Mouse (Mus musculus): ENCODE measurements around the gene Syde1. TPM values are rescaled to one million over a fixed set of nuclear protein-coding genes. Genes with fewer than 3 reads are reported as not detected.

The Syde1 gene
- total RNA-seq, 2 experiments from 2014 or later: 5.0 to 5.2 TPM

DNA sequence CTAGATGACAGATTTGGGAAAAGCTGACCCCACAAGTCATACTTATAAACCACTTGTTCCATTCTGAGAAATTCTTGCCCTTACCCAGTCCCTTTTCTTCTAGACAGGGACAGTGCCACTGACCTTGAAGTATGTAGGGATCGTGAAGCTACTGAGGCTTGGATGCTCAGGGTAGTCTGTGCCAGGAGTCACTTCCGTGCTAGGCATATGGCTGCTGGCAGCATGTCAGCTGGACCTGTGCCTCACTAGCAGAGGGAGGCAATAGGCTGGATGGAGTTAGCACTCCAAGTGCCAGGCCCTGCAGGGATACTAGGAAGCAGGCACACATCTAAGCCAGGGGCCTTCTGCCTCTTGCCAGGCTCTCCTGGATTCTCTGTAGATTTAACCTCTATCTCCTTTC, 16.1 kb downstream of the Syde1 start:
- DNase-seq: peak; percentile 30 to 61

DNA sequence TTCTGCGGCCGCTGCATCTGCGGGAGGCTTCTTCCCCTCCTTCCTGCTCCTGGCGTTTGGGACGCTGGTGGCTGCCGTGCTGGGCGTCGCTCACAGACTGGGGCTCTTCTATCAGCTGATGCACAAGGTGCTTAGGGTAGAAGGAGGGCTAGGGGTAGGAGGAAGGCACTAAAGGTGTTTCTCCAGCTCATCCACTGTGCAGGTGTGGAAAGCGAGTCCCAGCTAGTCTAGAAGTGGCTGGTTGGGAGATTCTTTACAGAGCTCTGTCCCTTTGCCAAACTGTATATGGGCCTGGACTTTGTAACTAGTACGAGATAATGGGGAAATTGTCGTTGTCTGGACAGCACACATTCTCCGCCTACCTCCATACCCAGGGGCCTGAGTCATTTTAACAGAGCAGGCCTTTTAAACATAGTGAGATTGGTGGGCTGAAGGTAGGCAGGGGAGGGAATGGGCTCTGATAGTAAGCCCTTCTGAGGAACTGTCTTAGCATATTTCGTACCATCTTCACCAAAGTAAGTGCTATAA, 16.6 kb downstream of the Syde1 start:
- no peak for DNase-seq

DNA sequence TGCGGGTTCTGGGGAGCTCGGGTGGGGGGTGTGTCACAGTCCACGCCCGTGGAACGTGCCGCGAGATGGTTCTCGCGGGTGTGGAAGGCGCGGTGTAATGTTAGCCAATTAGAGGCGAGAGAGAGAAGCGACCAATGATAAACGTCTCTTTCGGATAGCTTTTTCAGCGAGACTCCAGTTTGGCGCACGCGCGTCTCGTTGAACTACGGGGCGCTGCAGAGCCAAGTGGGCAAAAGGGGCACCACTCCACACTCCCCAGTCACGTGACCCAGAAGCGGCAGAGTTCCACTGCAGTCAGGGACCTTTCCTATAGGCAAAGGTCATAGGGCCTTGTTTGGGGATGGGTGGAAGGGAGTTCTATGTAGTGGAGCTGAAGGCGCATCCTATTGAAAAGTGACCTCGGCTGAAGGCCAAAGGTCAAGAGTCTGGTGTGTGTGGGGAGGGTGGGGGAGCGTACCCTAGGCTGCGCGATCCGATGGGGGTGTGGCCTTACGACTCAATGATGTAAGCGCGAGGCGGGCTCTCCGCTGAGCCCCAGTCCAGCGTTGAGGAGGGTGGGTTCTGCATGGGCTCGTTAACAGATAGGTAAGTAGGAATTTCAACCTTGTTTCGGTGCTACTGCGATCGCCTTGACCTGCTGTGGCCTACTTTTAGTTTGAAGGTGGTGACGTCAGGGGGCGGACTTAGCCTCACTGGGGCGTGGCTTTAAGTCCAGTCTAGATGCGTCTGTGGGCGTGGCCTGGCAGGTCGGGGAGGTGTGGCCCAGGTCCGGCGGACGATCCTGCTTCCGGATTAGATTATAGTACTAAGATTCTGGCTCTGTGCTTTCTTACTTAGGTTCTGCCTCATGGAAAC, 17.3 kb downstream of the Syde1 start, which contains the start of gene Ilvbl:
Ilvbl (plus strand) TSS at position 97 of the 855 bp plus-strand sequence.
- DNase-seq: peak; percentile 88 to 89

DNA sequence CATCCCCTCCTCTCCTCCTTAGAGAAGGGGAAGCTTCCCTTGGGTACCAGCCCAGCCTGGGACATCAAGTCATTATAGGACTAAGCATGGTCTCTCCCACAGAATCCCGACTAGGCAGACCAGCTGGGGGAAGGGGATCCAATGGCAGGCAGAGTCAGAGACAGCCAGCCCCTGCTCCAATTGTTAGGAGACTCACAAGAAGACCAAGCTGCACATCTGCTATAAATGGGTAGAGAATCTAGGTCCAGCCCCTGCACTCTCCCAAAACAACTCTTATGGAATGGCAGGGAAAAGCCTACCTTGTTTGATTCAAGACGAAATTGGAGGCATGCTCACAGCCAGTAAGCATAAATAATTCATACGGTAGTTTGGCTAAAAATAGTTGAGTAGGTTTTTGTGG, 18.5 kb downstream of the Syde1 start:
- no peak for DNase-seq

DNA sequence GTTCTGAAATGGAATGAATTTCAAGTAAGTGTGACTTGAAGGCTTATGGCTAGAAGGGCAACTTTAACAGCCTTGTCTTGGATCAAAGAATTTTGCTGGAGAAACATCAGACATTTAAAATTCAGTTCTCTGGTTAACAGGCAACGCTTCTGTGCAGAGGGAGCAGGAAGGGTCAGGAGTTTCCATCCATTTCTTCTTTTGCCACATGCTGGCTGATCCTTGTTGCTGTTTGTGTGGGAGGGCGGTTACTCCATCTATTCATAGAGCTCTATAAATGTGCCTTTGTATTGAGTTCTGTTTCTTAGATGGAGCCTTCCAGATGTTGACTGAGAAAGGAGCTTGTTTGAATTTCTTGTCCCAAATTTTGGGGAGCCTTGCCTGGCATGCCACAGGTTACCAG, 20.9 kb downstream of the Syde1 start:
- no peak for DNase-seq

DNA sequence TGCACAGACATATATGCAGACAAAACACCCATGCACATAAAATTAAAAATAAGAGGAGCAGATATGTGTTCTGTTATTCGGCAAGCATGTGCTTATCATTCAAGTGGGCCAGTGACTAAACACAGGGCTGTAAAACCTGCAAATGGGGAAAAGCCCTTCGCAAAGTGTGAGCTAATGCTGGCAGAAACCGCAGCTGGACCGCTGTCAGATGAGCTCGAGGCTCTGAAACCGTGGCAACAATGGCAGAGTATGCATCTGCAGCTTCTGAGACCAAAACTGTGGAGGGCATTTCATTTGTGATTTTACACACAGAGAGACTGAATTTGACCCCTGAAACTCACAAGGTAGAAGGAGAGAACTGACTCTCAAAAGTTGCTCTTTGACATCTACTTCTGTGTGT, 21.3 kb downstream of the Syde1 start:
- DNase-seq: no peak

DNA sequence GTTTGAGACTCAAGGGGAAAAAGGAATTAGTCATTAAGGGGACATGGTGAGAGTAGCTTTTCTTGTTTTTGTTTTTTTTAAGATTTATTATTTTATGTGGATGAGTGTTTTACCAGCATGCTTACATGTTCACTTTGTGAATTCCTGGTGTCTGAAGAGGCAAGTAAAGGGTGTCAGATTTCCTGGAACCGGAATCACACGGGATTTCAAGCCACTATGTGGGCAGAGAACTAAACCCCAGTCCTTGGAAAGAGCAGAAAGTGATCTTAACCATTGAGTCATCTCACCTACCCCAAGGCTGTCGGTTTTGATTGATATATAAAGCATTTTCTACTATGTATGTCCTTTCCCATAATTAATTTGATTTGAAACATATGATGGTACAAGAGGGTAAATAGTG, 22.1 kb downstream of the Syde1 start:
- DNase-seq: no peak

DNA sequence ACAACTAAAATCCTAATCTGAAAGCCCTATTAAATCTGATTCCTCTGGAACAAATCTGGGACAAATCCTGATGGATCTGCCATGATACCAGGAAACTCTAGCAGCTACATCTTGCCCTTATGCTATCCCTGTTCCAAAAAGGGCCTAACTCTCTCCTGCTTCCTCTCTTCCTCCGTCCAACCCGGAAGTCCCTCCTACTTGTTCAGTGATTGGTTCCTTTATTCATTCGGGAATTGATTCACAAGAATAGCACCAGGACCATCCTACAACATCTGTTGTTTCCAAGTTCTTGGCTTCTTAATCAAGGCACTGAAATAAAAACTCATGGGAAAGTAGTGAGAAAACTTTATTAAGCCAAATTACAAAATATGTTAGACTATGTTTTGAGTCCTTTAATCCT, 22.6 kb downstream of the Syde1 start:
- DNase-seq: no peak

DNA sequence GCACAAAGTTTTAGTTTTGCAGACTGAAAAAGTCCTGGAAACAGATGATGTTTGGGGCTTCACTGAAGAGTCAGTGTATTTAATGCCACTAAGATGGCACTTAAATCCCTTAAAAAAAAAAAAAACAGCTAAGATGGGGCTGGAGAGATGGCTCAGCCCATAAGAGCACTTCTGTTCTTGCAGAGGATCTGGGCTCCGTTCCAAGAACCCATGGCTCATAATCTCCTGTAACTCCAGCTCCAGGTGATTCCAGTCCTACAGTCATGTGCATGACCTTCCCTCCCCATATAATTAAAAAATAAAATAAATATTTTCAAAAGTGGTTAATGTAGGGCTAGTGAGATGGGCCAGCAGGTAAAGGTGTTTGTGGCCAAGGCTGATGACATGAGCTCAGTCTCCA, 26.7 kb downstream of the Syde1 start:
- DNase-seq: no peak

DNA sequence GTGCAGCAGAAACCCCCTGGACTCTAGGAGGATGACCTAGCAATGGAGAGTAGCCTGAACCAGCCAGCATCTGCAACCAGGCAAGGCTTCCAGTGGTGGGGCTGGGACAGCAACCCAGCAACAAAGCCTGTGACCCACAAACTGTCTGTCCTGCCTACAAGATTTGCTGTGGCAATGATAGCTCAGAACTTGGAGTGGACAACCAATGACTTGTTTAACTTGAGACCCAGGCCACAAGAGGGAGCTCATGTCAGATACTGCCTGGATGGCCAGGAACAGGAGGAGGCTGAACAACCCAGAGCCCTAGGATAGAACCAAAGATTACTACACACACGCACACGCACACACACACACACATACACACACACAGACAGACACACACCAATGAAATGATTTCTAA, 50.8 kb downstream of the Syde1 start:
- DNase-seq: peak in 1 of 2 experiments; percentile 3

Other genes with a start within 250 kb of the Syde1 start
- 100 to 1,000 TPM; 207 to 225 TPM for gene Agpat3, start 239.5 kb downstream of the Syde1 start, total RNA-seq (2021)
- gene Rrp1, start 178.9 kb downstream of the Syde1 start, total RNA-seq (2021): 100 to 1,000 TPM; 337 to 355 TPM
- gene Cstb, start 166.3 kb downstream of the Syde1 start, total RNA-seq (2021): 10 to 100 TPM; 33.5 to 35.0 TPM
- gene Pdxk, start 127.0 kb downstream of the Syde1 start, total RNA-seq (2021): 100 to 1,000 TPM in 1 of 2 experiments, 10 to 100 TPM in 1; 93.3 to 102 TPM
- not detected for gene Olfr1358, start 74.5 kb downstream of the Syde1 start, total RNA-seq (2021)
- gene Ilvbl, start 17.6 kb downstream of the Syde1 start, total RNA-seq (2021): 10 to 100 TPM; 15.6 to 24.1 TPM
- gene Olfr1357, start 26.1 kb upstream of the Syde1 start, total RNA-seq (2021): not detected
- not detected for gene Casp14, start 126.3 kb upstream of the Syde1 start, total RNA-seq (2021)
- under 1 TPM; 0.23 to 0.60 TPM for gene Ccdc105, start 161.1 kb upstream of the Syde1 start, total RNA-seq (2021)
- gene Slc1a6, start 188.5 kb upstream of the Syde1 start, total RNA-seq (2021): 10 to 100 TPM in 1 of 2 experiments, 1 to 10 TPM in 1; 9.7 to 11.5 TPM